Mouse (Mus musculus): ENCODE data around the gene Galp. TPM values are rescaled to one million over a fixed set of nuclear protein-coding genes. Genes with fewer than 3 reads are reported as not detected.

Galp gene
- polyA plus RNA-seq (2015; fragmentation: Nextera tagmentation; extraction: Ambion mirVana), result not detected in 2 replicates

DNA sequence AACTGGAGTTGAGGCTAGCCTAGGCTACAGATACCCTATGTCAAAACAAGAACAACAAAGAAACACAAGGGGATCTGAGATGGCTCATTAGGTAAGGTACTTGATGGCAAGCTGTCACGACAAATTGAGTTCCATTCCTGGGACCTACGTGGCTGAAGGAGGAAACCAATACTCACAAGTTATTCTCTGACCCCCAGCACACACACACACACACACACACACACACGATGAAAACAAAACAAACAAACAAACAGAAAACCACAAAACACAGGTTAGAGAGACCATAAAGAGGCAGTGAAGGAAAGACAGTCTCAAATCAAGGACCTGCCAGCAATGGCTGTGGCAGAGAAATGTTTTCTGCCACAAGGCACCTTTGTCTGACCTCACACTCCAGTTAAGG is at the start of gene Galp:
Galp (plus strand) TSS at position 301 of the 400 bp plus-strand sequence.
- no peaks in the 10 kb centered on the region for H3K4me1 ChIP-seq (replicated peaks; ENCODE audit: control insufficient read depth, insufficient read depth)
- ATAC-seq (ENCODE audit: low FRiP score, low TSS enrichment) (no peak), DNase-seq (ENCODE audit: low spot score) (no peak)
- no peak within 1 kb of the TSS for H3K4me2 ChIP-seq (replicated peaks; ENCODE audit: low read depth)
- no peaks in the 10 kb centered on the region for H3K27me3 ChIP-seq (ENCODE audit: control insufficient read depth, insufficient read depth, low read length)
- H3K4me3 ChIP-seq (ENCODE audit: low read depth, low read length), result no peak within 1 kb of the TSS
- no peak within 1 kb of the TSS for H3K27ac ChIP-seq (replicated peaks)
- no peak within 1 kb of the TSS for H3K9ac ChIP-seq (ENCODE audit: low read length)
- H3K36me3 ChIP-seq (ENCODE audit: control insufficient read depth, insufficient read depth, low read length), result no peaks in the 10 kb centered on the region
- WGBS, result 61% methylated on average over 3 of the region's 3 CpGs
- H3K9me3 ChIP-seq (ENCODE audit: control insufficient read depth, low read length), result no peaks in the 10 kb centered on the region
- TF ChIP-seq CTCF (IDR thresholded peaks at IDR 0.05; ENCODE audit: low read depth), result no peak

DNA sequence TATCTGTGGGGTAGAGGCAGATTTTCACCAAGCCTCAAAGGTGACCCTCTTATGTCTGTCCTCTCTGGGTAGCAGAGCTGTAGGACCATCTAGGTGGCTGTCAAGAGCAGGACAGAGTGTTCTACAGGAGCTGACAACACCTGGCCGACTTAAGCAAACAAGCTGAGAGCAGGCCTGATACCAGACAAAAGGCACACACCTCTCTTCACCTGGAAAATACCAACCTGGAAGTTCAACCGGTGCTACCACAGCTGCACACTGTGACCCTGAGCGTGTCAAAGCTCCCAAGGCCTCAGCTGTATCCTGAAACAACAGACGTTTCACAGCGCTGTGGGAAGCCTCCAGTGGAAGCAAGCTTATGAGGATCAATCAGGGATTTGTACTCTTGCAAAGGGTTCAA is 49.2 kb upstream of the Galp start:
- ATAC-seq (ENCODE audit: low FRiP score, low TSS enrichment), result peak; percentile 79
- peak overlapping the region; percentile 77 for H3K27ac ChIP-seq (replicated peaks)
- H3K27me3 ChIP-seq (ENCODE audit: control insufficient read depth, insufficient read depth, low read length), result no peaks in the 10 kb centered on the region
- peaks cover 20% of the 10 kb centered on the region; the same call in 1 of the 2 replicates for H3K4me1 ChIP-seq (replicated peaks; ENCODE audit: control insufficient read depth, insufficient read depth)
- TF ChIP-seq EP300 (optimal IDR thresholded peaks at IDR 0.05) (no peak), CTCF (IDR thresholded peaks at IDR 0.05; ENCODE audit: low read depth) (no peak)
- WGBS, result 38% methylated on average over 5 of the region's 5 CpGs
- no peak overlapping the region for H3K4me3 ChIP-seq (ENCODE audit: low read depth, low read length)
- no peaks in the 10 kb centered on the region for H3K9me3 ChIP-seq (ENCODE audit: control insufficient read depth, low read length)
- no peak overlapping the region for H3K4me2 ChIP-seq (replicated peaks; ENCODE audit: low read depth)
- 0 out of 2 replicates have a peak overlapping the region, but pooled peaks have one; percentile 13 for H3K9ac ChIP-seq (ENCODE audit: low read length)
- H3K36me3 ChIP-seq (ENCODE audit: control insufficient read depth, insufficient read depth, low read length), result no peaks in the 10 kb centered on the region
- DNase-seq (ENCODE audit: low spot score), result peak; percentile 62

DNA sequence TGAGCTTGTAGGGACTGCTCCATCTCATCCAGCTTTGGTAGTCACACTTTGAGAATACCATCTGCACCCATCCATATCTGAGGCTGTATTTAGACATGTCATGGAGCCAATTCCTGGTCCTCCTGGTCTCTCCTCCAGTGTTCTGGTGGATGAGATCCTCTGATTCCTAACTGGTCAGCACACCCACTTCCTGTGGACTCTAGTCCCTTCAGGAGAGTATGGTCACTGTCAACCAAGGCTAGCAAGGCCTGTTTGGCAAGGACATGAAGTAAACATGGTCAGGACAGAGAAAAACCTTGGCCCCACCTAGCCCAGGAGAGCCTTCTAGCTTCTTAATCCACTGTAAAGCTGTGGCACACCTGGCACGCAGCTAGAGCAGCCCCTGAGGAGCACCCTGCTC is 45.6 kb upstream of the Galp start:
- Histone ChIP-seq H3K27ac (replicated peaks) (peak overlapping the region; percentile 4; the same call in 1 of the 2 replicates), H3K9me3 (ENCODE audit: control insufficient read depth, low read length) (no peaks in the 10 kb centered on the region), H3K36me3 (ENCODE audit: control insufficient read depth, insufficient read depth, low read length) (no peaks in the 10 kb centered on the region), H3K4me3 (ENCODE audit: low read depth, low read length) (no peak overlapping the region), H3K9ac (ENCODE audit: low read length) (0 out of 2 replicates have a peak overlapping the region, but pooled peaks have one; percentile 13), H3K27me3 (ENCODE audit: control insufficient read depth, insufficient read depth, low read length) (no peaks in the 10 kb centered on the region), H3K4me1 (replicated peaks; ENCODE audit: control insufficient read depth, insufficient read depth) (peaks cover 7% of the 10 kb centered on the region; the same call in 1 of the 2 replicates), H3K4me2 (replicated peaks; ENCODE audit: low read depth) (no peak overlapping the region)
- no peak for ATAC-seq (ENCODE audit: low FRiP score, low TSS enrichment)
- WGBS, result 58% methylated on average over 1 of the region's 1 CpGs
- TF ChIP-seq EP300 (optimal IDR thresholded peaks at IDR 0.05) (no peak), CTCF (IDR thresholded peaks at IDR 0.05; ENCODE audit: low read depth) (no peak)
- no peak for DNase-seq (ENCODE audit: low spot score)

DNA sequence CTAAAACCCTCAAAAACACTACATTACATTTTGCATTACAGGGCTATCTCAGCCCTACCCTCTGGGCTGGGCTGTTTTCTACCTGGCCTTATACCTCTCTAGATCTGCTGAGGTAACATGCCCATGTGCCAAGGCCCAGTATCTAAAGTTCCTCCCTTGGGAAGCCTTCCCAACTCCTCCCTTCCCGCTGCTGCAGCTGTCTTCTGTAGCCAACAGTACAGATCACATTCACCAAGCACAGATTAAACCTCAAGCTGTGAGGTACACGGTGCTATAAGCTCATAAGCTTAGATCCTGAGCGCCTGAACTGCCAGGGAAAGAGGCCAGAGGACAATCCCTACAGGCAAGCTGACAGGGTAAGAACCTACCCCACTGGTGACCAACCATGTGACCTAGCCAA is 44.9 kb upstream of the Galp start:
- Histone ChIP-seq H3K9me3 (ENCODE audit: control insufficient read depth, low read length) (no peaks in the 10 kb centered on the region), H3K27me3 (ENCODE audit: control insufficient read depth, insufficient read depth, low read length) (no peaks in the 10 kb centered on the region), H3K36me3 (ENCODE audit: control insufficient read depth, insufficient read depth, low read length) (no peaks in the 10 kb centered on the region), H3K4me3 (ENCODE audit: low read depth, low read length) (no peak overlapping the region), H3K27ac (replicated peaks) (0 out of 2 replicates have a peak overlapping the region, but pooled peaks have one; percentile 13), H3K9ac (ENCODE audit: low read length) (no peak overlapping the region), H3K4me2 (replicated peaks; ENCODE audit: low read depth) (no peak overlapping the region), H3K4me1 (replicated peaks; ENCODE audit: control insufficient read depth, insufficient read depth) (peaks cover 6% of the 10 kb centered on the region; the same call in 1 of the 2 replicates)
- TF ChIP-seq EP300 (optimal IDR thresholded peaks at IDR 0.05), result no peak
- no peak for TF ChIP-seq CTCF (IDR thresholded peaks at IDR 0.05; ENCODE audit: low read depth)
- 60% methylated on average over 3 of the region's 3 CpGs for WGBS
- ATAC-seq (ENCODE audit: low FRiP score, low TSS enrichment) (no peak), DNase-seq (ENCODE audit: low spot score) (no peak)

DNA sequence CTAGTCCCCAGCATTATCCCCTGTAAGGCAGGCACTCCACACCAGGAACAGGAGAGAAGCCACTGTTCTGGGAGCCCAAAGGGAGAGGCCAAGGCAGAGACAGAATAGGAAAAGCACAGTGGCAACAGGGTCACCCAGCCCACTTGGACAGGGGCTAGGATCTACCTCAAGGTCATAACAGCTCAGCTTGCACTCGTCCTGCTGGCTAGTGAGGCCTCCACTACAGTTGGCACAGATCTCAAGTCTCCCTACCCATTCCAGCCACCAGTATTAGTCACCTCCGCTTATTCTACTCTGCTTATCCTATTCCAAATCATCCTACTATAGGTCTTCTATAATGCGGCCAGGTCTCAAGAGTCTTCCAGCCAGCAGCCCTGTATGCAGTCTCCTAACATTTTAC is 43.8 kb upstream of the Galp start:
- DNase-seq (ENCODE audit: low spot score) (no peak), ATAC-seq (ENCODE audit: low FRiP score, low TSS enrichment) (no peak)
- Histone ChIP-seq H3K27me3 (ENCODE audit: control insufficient read depth, insufficient read depth, low read length) (no peaks in the 10 kb centered on the region), H3K4me2 (replicated peaks; ENCODE audit: low read depth) (no peak overlapping the region), H3K4me1 (replicated peaks; ENCODE audit: control insufficient read depth, insufficient read depth) (peaks cover 4% of the 10 kb centered on the region; the same call in 1 of the 2 replicates), H3K4me3 (ENCODE audit: low read depth, low read length) (no peak overlapping the region), H3K9ac (ENCODE audit: low read length) (no peak overlapping the region), H3K27ac (replicated peaks) (no peak overlapping the region; the same call in 1 of the 2 replicates), H3K36me3 (ENCODE audit: control insufficient read depth, insufficient read depth, low read length) (no peaks in the 10 kb centered on the region), H3K9me3 (ENCODE audit: control insufficient read depth, low read length) (no peaks in the 10 kb centered on the region)
- TF ChIP-seq CTCF (IDR thresholded peaks at IDR 0.05; ENCODE audit: low read depth) (no peak), EP300 (optimal IDR thresholded peaks at IDR 0.05) (no peak)
- WGBS, result 81% methylated on average over 3 of the region's 3 CpGs

DNA sequence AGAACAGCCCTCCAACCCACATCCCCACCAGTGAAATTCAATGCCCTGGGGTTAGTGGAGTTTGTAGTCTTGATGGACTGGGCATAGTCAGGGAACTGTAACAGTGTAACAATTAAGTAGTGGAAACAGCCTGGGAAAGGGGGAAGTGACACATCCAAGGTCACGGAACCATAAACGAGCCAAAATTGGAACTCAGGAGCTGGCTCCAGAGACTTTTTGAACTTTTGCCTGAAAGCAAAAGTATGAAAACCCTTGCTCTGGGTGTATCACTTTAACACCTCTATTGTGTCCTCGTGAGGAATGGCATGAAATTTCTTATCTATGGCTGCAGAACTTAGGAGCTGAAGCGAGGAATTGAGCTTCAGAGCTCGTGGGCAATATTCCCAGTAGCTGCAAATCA is 42.7 kb upstream of the Galp start:
- Histone ChIP-seq H3K4me2 (replicated peaks; ENCODE audit: low read depth) (peak overlapping the region; percentile 89), H3K4me3 (ENCODE audit: low read depth, low read length) (no peak overlapping the region), H3K27me3 (ENCODE audit: control insufficient read depth, insufficient read depth, low read length) (no peaks in the 10 kb centered on the region), H3K4me1 (replicated peaks; ENCODE audit: control insufficient read depth, insufficient read depth) (peaks cover 4% of the 10 kb centered on the region; the same call in 1 of the 2 replicates), H3K36me3 (ENCODE audit: control insufficient read depth, insufficient read depth, low read length) (no peaks in the 10 kb centered on the region), H3K27ac (replicated peaks) (peak overlapping the region; percentile 95; the same call in 1 of the 2 replicates), H3K9ac (ENCODE audit: low read length) (no peak overlapping the region), H3K9me3 (ENCODE audit: control insufficient read depth, low read length) (no peaks in the 10 kb centered on the region)
- DNase-seq (ENCODE audit: low spot score), result no peak
- TF ChIP-seq EP300 (optimal IDR thresholded peaks at IDR 0.05), result no peak
- TF ChIP-seq CTCF (IDR thresholded peaks at IDR 0.05; ENCODE audit: low read depth), result no peak
- ATAC-seq (ENCODE audit: low FRiP score, low TSS enrichment), result no peak
- 44% methylated on average over 5 of the region's 5 CpGs for WGBS
